Mouse (Mus musculus) heart, postnatal 0 days (tissue): ENCODE results near the gene Mnat1.

Source experiments
- CTCF ChIP-seq: IDR thresholded peaks from 2 replicates; pipeline ENCODE4 v1.5.1; 2016; ENCODE audit warnings: antibody characterized with exemption, control low read depth, low read depth
- EP300 ChIP-seq: IDR thresholded peaks from 2 replicates; pipeline ENCODE4 v1.6.1; 2016; ENCODE audit warnings: antibody characterized with exemption, low read depth

GRCm38 (mm10) chr12:73199375-73199774 is 75.9 kb downstream of the Mnat1 start:
- TF ChIP-seq EP300 (no peak), CTCF (no peak)
